Mouse (Mus musculus) CD4-positive, CD25-positive, alpha-beta regulatory T cell, adult 2 months (primary cell): ENCODE measurements at regions not wholly inside any gene's neighbourhood (a gene's known extent, or its start where the extent isn't known, plus 50 kb on each side); places are given as distances from the start of the nearest gene placed in this dataset.

Experiments
- DNase-seq: peaks from one replicate; pipeline ENCODE4 v3.0.0-alpha.2; 2012; ENCODE audit warnings: low read depth, low spot score

GRCm38 (mm10) chr10:21672171-21672570 lies 79.2 kb downstream of the 1700020N01Rik start:
- no peak for DNase-seq

DNA sequence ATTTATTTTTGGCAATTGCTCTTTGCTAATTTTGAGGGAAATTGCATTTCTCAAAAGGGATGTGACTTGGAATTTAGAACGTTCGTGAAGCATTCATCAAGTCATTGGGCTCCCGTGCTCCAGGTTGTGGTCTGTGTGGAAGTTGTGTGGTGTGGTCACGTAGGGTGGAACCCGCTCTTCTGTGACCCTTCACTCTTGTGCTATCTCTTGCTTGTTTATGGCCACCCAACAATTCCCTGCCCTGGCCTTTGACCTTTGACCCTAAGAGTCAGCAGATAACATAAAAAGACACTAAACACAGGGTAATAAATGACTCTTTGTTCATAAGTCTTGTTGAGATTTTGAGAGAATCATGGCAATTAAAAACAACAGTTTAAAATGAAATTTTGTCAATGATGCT lies 79.7 kb downstream of the 1700020N01Rik start:
- no peak for DNase-seq

GRCm38 (mm10) chr10:21673831-21674230 lies 80.9 kb downstream of the 1700020N01Rik start:
- no peak for DNase-seq

DNA sequence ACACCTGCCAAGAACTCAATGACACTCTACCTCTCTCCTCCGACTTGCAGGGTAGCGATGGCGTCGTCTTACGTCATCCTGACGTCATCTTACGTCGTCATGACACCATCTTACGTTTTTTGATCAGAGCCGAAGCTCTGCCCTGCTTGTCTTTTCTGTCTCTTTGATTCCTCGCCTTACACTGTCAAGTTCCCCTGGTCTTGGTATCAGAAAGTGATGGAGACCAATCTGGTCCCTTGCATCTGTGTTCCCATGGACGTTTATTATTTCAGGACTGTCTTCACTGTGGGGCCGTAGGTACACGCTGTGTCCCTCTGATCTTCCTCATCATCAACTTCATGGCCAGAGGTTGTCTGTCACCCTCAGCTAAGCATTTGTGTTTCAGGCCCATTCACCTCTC lies 82.8 kb downstream of the 1700020N01Rik start:
- DNase-seq: no peak

DNA sequence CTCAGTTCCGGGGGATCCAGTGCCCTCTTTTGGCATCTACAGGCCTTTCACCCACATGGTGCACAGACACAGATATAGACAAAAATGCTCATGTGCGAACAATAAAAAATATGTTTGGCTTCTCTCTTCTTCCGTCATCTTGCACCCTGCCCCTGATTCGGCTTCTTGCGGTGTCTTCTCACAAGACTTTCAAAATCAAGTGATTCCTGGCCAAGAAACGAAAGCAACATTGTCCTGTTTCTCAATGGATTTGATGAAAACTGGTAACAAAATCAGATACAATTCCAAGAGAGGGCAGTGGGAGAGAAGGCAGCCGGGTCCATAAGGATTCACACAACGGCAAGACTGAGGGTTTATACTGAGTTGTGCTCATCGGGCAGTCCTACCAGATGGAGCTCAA lies 85.0 kb downstream of the 1700020N01Rik start:
- DNase-seq: no peak

GRCm38 (mm10) chr10:21678372-21678771 lies 85.4 kb downstream of the 1700020N01Rik start:
- DNase-seq: no peak

- DNase-seq: no peak
Observed at GRCm38 (mm10) chr10:21678811-21679451, 86.0 kb downstream of the 1700020N01Rik start.

DNA sequence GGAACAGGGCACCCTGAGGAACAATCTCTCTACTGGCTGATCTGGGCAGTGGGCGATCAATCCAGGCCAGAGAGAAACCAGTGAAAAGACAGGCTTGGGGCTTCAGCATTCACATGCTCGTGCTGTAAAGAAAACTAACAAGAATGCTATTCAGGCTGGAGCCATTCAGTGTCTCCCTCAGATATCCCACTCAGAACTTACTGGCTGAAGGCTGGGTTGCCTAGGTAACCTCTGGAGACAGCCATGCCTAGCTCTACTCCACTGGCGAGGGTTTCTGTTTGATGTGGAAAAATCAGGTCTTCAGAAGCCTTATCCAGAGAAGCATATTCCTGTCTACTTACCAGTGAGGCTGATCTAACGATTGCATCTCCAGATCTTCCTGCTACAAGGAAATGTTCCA lies 87.8 kb downstream of the 1700020N01Rik start:
- no peak for DNase-seq

- no peak for DNase-seq
Observed at GRCm38 (mm10) chr10:21684286-21685013, 91.5 kb downstream of the 1700020N01Rik start.

DNA sequence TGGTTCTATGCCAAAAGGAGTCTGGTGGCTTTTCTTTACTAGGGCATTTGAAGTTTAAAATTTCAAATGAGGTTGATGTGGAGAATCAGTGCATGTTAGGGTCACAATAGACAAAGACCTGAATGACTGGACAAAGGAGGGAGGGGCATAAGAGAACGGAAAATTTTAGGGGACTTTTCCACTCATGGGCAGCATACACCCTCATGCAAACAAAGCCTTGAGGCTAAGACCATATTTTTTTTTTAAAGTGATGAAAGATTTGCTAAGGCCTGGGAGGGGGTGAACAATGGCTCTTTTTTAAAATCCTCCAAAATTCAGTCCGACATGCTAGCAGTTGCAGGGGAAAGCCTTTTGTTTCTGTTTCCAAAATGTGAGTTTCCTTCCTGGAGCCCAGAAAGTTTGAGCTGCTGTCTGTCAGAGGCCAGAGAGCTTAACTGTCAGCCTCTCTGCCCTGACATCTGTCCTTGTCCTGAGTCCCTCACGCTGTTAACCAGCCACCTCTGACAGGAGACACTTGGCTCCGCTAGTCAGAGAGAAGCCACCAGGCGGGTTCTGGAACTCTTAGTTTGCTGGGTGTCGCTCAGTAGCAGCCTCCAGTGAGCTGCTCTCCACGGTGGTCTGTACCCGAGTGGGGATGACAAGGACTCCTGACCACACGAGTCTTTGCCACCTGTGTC lies 92.3 kb downstream of the 1700020N01Rik start:
- DNase-seq: peak; percentile 24

DNA sequence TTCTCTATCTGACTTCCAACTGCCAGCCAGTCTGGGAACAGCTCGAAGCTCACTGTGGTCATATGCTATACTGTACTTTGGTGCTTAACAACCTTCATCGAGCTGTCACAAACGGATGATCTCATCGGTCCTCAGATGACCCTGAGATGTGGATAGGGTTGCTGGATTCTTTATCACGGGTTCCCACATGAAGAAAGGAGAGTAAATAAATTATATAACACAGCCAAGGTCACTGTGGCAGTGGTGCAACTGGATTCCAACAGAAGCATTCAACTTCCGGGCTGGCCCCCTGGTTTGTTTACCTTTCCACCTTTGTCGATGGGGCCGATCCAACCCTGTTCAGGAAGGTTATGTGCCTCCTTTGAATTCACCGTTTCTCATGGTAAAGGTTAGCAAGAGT lies 93.1 kb downstream of the 1700020N01Rik start:
- DNase-seq: no peak

GRCm38 (mm10) chr10:21687484-21687883 lies 94.5 kb downstream of the 1700020N01Rik start:
- no peak for DNase-seq

GRCm38 (mm10) chr10:21688513-21688912 lies 95.6 kb downstream of the 1700020N01Rik start:
- no peak for DNase-seq

DNA sequence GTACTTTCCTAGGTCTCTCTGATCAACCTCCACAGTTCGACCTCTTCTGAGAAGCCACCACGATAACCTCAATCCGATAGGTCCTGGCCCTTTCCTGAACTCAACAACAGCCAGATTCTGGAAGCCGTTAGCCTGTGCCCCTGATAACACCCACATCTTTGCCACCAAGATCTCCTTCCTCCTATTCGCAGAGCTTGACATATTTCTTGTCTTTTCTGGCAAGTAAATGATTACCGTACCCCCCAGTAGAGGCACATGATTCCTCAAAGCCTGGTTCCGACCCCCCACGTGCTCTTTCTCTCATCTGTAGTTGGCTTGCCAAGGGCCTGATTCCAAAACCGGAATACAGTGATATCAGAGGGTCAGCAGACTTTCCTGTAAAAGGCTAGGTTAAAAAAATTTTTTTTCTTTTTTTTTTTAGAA lies 96.9 kb downstream of the 1700020N01Rik start:
- DNase-seq: no peak

DNA sequence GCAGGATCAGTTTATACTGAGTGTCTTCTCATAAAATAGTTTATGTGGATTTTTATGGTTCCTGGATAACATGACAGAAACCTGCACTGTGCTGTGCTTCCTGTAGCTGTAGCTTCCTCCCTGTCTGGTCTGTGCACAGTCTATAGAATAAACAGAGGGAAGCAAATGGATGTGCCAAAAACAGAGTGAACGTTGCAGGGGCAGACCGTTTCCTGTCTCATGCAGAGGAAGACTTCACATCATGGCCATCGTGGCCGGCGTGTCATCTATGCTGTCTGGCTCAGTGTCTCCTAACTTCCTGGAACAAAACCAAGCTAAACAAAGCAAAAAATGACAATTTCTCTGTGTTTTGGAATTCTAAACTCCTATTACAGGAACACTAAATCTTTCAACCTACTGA lies 102.2 kb downstream of the 1700020N01Rik start:
- DNase-seq: no peak

DNA sequence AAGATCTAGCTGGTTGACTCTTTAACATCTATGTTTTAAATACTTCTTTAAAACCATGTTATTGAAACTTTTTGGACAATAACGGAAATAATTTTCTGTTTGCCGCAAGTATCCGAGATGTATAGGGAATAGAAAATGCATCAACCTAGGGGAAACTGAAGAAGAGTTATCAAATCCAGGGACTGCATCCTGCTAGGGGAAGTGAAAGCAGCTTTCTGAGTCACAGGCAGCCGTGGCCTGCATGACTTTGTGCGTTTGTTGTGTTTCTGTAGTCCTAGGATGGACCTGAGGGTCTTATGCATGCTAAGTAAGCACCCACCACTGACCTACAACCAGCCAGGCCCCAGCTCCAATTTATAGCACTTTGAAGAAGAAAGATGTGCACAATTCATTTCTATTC lies 103.7 kb downstream of the 1700020N01Rik start:
- no peak for DNase-seq

DNA sequence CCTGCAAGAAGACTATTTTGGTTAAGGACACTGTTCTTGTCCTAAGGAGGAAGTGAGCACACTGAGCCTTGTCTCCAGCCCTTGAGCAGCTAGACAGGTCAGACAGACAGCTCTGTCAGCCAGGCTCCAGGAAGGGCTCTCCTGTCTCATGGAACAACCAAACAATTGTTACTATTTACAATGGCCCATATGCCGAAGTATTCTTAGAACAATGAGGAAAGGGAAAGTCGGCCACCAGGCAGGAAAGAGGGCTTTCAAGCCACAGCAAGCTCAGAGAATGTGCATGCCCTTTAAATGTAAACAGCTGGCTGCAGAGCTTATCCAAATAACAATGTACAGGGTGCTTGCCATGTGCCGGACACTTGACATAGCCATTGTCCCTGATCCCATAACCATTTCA lies 108.6 kb downstream of the 1700020N01Rik start:
- no peak for DNase-seq

DNA sequence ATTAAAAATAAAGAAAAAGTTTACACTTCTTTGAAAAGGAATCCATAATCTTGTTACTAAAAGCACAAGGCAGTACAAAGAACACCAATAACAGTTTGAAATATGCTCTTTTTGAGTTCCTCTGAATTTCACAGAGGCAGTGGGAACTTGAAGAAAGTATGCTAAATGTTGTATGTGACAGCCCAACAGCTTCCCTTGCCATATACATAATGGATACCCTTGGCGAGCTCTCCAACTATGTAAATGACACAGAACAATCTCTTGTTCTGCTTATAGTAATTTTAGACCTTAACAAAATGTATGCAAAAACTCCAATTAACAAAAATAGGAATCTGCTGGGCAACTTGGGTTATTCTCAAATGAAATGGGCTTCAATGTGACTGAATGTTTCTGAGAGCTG lies 109.2 kb downstream of the 1700020N01Rik start:
- DNase-seq: no peak

GRCm38 (mm10) chr10:21711866-21712265 lies 118.9 kb downstream of the 1700020N01Rik start:
- no peak for DNase-seq

GRCm38 (mm10) chr10:21712828-21713227 lies 119.9 kb downstream of the 1700020N01Rik start:
- DNase-seq: no peak

DNA sequence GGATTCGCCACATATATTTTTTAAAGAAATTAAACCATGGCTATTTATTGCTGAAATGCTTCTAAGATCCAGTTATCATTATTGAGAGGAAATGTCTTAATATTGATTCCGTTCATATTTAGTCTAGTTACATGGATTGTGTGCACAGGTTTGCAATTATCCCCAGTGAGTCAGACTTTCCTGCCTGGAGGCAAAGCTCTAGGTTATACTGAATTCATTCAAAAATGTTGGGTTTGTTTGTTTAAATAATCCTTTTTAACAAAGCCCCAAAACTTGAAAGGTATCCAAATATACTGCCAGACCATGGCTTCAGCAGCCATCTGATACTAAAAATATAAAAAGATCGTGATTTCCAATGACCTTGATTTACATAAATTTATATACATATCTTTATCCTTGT lies 122.5 kb downstream of the 1700020N01Rik start:
- no peak for DNase-seq

DNA sequence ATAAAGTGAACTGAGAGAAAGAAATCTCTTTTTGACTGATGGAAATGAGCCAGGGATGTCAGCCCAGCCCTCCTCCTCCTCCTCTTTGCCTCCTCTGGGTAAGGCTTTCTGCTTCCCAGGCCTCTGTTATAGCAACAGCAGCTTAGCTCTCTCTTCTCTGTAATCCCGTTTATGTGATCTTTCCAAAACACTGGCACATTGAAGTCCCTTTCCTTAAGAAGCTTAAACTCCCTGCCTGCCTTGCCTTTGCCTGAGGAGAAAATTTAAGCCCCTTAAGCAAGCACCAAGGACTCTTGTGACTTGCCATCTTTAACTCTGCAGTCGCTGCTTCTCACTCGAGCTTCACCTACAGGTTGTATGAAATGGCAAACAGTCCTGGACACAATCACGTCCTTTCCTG lies 125.2 kb downstream of the 1700020N01Rik start:
- DNase-seq: no peak

DNA sequence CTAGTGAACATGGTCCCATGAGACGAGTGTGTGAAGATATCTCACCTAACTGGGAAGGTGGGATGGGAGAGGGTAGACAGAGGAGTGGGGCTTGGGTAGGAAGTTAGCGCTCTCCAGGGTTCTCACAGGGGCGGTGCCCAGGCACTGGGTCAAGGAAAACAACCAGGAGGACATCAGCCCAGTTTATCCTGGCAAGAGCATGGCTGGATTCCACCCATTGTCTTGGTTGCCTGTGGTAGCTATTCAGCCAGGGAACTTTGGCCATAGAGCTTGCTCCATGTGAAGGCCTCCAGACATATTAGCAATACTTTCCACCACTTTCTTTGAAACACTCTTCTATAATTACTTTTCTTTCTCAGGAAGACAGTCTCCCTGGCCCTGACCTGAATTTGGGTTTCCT lies 131.4 kb downstream of the 1700020N01Rik start:
- no peak for DNase-seq
